Mouse (Mus musculus): Measurements from ENCODE around the gene Kctd7.

- TF ChIP-seq CTCF (IDR thresholded peaks at IDR 0.05; ENCODE audit: control insufficient read depth, insufficient read depth, insufficient replicate concordance, low read depth, low read length): no peak
- no peak for TF ChIP-seq POLR2A (IDR thresholded peaks at IDR 0.05; ENCODE audit: control insufficient read depth, low read depth, low read length)
These were observed 5.2 kb downstream of the Kctd7 start for GRCm38 (mm10) chr5:130149726-130150310.

Measured in testis, adult 2 months (tissue).